Mouse (Mus musculus) T-cell, adult 2 months (primary cell): ENCODE results near the gene Slc27a2.
"Not testable (repeated sequence)": the region's sequence is repeated elsewhere in the genome, so short reads cannot be mapped to it uniquely, and the experiment has no call there.

Experiments used
- DNase-seq: peaks from one replicate; pipeline ENCODE4 v3.0.0; 2022; ENCODE audit warnings: low spot score

The Slc27a2 gene

GRCm38 (mm10) chr2:126601918-126602600 is 49.9 kb downstream of the Slc27a2 start:
- DNase-seq: no peak

GRCm38 (mm10) chr2:126606061-126606687 is 54.0 kb downstream of the Slc27a2 start:
- DNase-seq: peak; percentile 93

- no peak for DNase-seq
These were observed 54.5 kb downstream of the Slc27a2 start for GRCm38 (mm10) chr2:126606688-126607062.

- DNase-seq: no peak
These were observed 55.5 kb downstream of the Slc27a2 start for GRCm38 (mm10) chr2:126607553-126608203.

- not testable (repeated sequence) for DNase-seq
These were observed 57.4 kb downstream of the Slc27a2 start for GRCm38 (mm10) chr2:126609600-126609999.

- no peak for DNase-seq
These were observed 63.1 kb downstream of the Slc27a2 start for GRCm38 (mm10) chr2:126615355-126615754.

- DNase-seq: no peak
These were observed 66.4 kb downstream of the Slc27a2 start for GRCm38 (mm10) chr2:126618470-126619179.

- DNase-seq: no peak
These were observed 67.1 kb downstream of the Slc27a2 start, which contains the start of gene Hdc for GRCm38 (mm10) chr2:126619249-126619704. Gene Hdc, minus strand, starts transcription at chr2:126619299.

GRCm38 (mm10) chr2:126622455-126622854 is 70.2 kb downstream of the Slc27a2 start:
- no peak for DNase-seq

GRCm38 (mm10) chr2:126623138-126623537 is 70.9 kb downstream of the Slc27a2 start:
- no peak for DNase-seq

GRCm38 (mm10) chr2:126628455-126628995 is 76.3 kb downstream of the Slc27a2 start:
- DNase-seq: no peak

- no peak for DNase-seq
These were observed 81.0 kb downstream of the Slc27a2 start for GRCm38 (mm10) chr2:126633165-126633564.

- peak; percentile 41 for DNase-seq
These were observed 84.0 kb downstream of the Slc27a2 start for GRCm38 (mm10) chr2:126635939-126636823.
